Mouse (Mus musculus) inflammation-experienced regulatory T-cells, adult 6 months (primary cell): ENCODE measurements at regions not wholly inside any gene's neighbourhood (a gene's known extent, or its start where the extent isn't known, plus 50 kb on each side); places are given as distances from the start of the nearest gene placed in this dataset.

ENCODE experiments used
- ATAC-seq: one replicate; pipeline ENCODE4 v1.8.0; 2017

- ATAC-seq, result peak; percentile 20
These were observed 61.2 kb downstream of the Pkdcc start for GRCm38 (mm10) chr17:83276000-83276891.

DNA sequence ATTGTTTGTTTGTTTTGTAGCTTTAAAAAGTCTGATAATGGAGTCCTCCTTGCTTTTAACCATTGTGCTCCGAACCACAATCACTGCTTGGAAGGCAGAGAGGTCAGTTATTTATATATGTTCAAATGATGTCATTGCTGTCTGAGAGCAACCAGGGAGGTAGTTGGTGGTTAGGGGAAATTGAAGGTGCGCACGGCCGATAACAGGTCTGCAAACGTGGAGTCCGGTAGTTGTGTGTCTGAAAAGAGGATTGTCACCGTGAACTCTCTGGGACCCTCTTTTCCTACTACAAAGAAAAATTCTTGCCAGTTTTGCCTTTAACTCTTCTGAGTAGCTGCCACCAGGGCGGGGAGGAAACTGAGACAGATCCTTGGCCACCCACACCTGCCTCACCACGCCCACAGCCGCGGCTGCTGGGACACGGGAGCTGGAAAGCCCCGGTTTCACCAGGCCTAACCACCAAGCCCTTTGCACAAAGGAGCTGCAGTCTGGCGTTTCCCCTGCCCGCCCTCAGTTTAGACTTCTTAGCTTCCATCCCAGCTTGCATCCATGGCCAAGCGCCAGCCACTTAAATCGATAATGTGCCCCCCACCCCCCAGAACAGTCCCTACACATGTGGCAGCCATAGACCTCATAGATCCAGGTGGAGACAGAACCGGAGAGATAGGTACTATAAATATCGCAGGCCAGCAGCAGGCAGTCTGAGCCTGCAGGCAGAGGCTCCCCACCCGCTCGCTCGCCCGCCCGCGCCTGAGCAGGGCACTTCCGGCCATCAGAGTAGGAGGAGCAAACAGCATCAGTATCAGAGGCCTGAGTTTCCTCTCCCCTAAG lies 62.2 kb downstream of the Pkdcc start:
- ATAC-seq, result peak; percentile 77

- ATAC-seq, result peak; percentile 39
These were observed 63.1 kb downstream of the Pkdcc start for GRCm38 (mm10) chr17:83277948-83278924.

DNA sequence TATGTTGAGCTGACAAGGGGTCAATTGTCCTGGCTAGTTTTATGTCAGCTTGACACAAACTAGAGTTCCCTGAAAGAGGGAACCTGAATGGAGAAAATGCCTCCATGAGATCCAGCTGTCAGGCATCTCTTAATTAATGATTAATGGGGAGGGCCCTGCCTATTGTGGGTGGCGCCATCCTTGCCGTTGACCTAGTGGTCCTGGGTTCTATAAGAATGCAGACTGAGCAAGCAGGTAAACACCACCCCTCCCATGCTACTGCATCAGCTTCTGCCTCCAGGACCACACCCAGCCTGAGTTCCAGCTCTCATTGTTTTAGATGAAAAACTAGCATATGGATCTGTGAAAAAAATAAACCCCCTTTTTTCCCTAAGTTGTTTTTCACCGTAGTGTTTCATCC lies 67.4 kb upstream of the Eml4 start:
- ATAC-seq, result no peak

- no peak for ATAC-seq
These were observed 63.2 kb upstream of the Eml4 start for GRCm38 (mm10) chr17:83287381-83288142.

DNA sequence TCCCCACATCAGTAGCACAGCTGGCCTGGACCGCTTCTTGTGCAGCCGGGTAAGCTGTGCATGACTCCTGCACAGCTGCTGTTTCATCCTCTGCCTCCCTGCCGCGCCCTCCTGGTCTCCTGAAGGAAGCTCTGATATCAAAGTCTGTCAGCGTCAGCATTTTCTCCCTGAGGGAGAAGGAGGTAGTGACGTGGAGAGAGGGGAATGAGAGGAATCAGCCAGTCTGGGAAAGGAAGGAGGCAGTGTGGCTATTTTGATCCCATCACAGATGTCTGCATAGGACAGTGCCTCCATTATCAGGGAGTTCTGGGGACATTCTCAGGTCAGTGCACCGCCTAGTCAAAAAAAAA lies 62.6 kb upstream of the Eml4 start:
- no peak for ATAC-seq

DNA sequence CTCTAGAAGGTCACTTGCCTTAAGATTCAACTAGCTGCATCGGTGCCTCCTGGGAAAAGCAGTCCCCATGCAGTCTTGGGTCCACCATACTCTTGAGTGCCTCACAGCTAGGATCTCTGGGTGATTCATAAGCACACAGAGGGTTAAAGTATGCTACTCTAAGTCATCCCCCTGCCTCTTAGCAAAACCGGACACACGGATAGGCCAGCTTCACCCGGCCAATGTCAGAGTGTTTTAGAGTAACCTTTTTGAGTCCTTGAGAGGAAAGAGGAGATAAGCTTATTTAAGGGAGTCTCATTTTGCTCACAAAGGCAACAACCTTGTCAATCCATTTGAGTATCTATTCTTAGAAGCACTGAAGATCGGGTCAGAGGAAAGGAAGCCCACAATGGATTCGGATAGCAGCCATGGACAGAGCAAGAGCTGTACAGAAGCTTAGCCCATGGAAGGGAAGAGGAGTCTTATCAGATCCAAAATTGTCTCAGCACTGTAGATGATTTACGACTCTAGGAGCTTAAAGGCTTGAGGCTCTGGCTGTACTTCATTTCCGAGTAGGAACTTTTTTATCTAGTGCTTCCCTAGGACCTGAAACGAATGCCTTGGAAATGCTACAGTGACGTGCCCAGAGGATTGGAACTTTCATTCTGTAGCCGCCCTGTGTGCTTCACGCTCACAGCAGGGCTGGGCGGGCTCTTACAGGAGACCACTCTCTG lies 55.0 kb upstream of the Eml4 start:
- ATAC-seq, result no peak

DNA sequence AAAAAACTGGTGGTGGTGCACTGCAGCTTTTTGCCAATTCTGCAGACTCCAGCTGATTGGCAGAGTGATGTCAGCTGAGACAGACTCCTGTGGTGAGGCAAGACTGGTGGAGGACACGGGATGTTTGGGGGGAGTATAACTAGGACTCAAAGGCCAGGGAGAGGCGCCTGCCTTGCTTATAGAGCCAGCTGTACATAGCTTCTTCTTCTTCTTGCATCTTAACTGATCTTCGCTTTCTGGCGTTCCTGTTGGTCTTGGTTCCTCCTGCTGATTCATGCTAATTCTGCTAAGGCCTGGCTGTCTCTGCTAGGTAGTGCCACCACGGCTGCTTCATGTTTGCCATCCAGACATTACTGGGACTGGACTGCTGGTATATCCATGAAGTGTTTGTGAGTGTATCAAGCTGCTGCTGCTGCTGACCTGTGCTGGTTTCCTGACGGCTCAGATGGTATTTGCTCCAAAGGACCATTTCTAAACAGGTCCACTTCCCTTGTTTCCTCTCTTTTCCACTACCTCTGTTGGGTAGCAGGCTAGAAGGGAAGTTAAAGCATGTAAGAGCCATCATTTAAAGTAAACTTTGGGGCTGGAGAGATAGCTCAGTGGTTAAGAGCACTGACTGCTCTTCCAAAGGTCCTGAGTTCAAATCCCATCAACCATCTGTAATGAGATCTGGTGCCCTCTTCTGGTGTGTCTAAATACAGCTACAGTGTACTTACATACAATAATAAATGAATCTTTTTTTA lies 53.2 kb upstream of the Eml4 start:
- ATAC-seq, result no peak
